Mouse (Mus musculus): Measurements from ENCODE around the gene Fanca.

DNA sequence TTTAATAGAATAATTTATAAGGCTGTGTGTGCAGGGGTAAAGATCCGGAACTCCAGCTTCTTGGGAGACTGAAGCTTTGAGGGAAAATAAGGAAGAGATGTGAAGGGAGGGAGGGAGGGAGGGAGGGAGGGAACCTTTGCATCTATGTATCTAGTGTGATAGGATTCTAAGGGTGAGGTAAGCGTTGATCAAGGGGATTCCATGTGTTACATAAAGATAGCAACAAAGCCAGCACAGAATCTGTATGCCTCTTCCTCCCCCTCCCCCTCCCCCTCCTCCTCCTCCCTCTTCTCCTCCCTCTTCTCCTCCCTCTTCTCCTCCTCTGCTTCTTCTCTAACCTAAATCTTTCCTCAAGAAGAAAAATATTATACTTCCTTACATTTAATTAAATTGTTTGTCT, 28.9 kb upstream of the Fanca start:
- no peak for TF ChIP-seq CTCF (IDR thresholded peaks at IDR 0.05; ENCODE audit: low read depth, low read length)
- TF ChIP-seq POLR2AphosphoS5 (IDR thresholded peaks at IDR 0.05; ENCODE audit: insufficient replicate concordance, low read depth, low read length) = no peak
- no peak for TF ChIP-seq TAL1 (conservative IDR thresholded peaks at IDR 0.05; ENCODE audit: low read depth, low read length)
